In genomic region chr13:89791475-89791874, GRCm38 (mm10) we compare ENCODE assay signal across 21 mouse cellular contexts. TPM values are rescaled to one million over a fixed set of nuclear protein-coding genes. Genes with fewer than 3 reads are reported as not detected.
A peak's percentile ranks its signal among the peaks of the same experiment; 100 is the strongest.
DNase-seq lines count a peak whose midpoint lies in the region; ATAC-seq and TF ChIP-seq lines count a peak whose summit lies in the region.
"Had no signal": no experiment of that assay in that cellular context is flagged by ENCODE, and none has a peak within 500 bp of the region (broad histone marks: within the 10 kb centered on the region; RNA-seq: fewer than 3 reads in every experiment).

No protein-coding gene starts in this region.

- WGBS in kidney, postnatal 0 days, result 54% methylated on average over 5 of the region's 5 CpGs
- WGBS in lung, embryonic 14.5 days, result 27% methylated on average over 5 of the region's 5 CpGs
- WGBS in intestine, embryonic 16.5 days, result 29% methylated on average over 5 of the region's 5 CpGs
- 24% methylated on average over 5 of the region's 5 CpGs for WGBS in stomach, embryonic 16.5 days

- no peaks in the 10 kb centered on the region for H3K9me3 ChIP-seq in kidney, postnatal 0 days (replicated peaks; ENCODE audit: low read length)
- no peaks in the 10 kb centered on the region for H3K9me3 ChIP-seq in lung, embryonic 14.5 days (ENCODE audit: low read depth, low read length)
- no peaks in the 10 kb centered on the region for H3K9me3 ChIP-seq in intestine, embryonic 16.5 days (ENCODE audit: control insufficient read depth, low read length)
- H3K9me3 ChIP-seq in stomach, embryonic 16.5 days (replicated peaks; ENCODE audit: control insufficient read depth, low read length), result no peaks in the 10 kb centered on the region
- H3K9me3 ChIP-seq: embryonic facial prominence, embryonic 13.5 days; forebrain, embryonic 12.5 days; heart, embryonic 15.5 days had no signal

- peak; percentile 20 for DNase-seq in kidney, postnatal 0 days (ENCODE audit: low spot score)
- no peak for DNase-seq in kidney, adult 9 months
- DNase-seq in lung, embryonic 14.5 days, result peak; percentile 40
- DNase-seq in lung, adult 18-20 months, result no peak
- no peak for DNase-seq in gastrocnemius, postnatal 36 days
- DNase-seq in spleen, postnatal 36 days (ENCODE audit: low spot score in 2 of 2), result no peak
- DNase-seq: adrenal gland, adult 2 months; adrenal gland, postnatal 25 days; cerebellum, adult 18-20 months; cerebellum, adult 9-11 months; cerebellum, postnatal 36 days; gastrocnemius, postnatal 10 days; heart, adult 2 months; heart, postnatal 14 days had no signal

- H3K27ac ChIP-seq in kidney, postnatal 0 days, result no peak overlapping the region
- H3K27ac ChIP-seq in lung, embryonic 14.5 days (ENCODE audit: low read depth), result peak overlapping the region; percentile 66
- no peak overlapping the region for H3K27ac ChIP-seq in intestine, embryonic 16.5 days (ENCODE audit: low read length)
- H3K27ac ChIP-seq in stomach, embryonic 16.5 days (ENCODE audit: low read length), result peak overlapping the region; percentile 55; the same call in 1 of the 2 replicates
- H3K27ac ChIP-seq: embryonic facial prominence, embryonic 13.5 days; forebrain, embryonic 12.5 days; heart, adult 2 months; heart, embryonic 15.5 days had no signal

- H3K27me3 ChIP-seq in kidney, postnatal 0 days (ENCODE audit: insufficient read depth, low read length), result no peaks in the 10 kb centered on the region
- no peaks in the 10 kb centered on the region for H3K27me3 ChIP-seq in lung, embryonic 14.5 days (ENCODE audit: insufficient read depth, low read length)
- no peaks in the 10 kb centered on the region for H3K27me3 ChIP-seq in intestine, embryonic 16.5 days (replicated peaks; ENCODE audit: control insufficient read depth, insufficient read depth, low read length)
- H3K27me3 ChIP-seq in stomach, embryonic 16.5 days (ENCODE audit: control insufficient read depth, insufficient read depth, low read length), result no peaks in the 10 kb centered on the region
- H3K27me3 ChIP-seq: embryonic facial prominence, embryonic 13.5 days; forebrain, embryonic 12.5 days; heart, embryonic 15.5 days had no signal

- no peak overlapping the region for H3K4me2 ChIP-seq in kidney, postnatal 0 days (ENCODE audit: low read length)
- H3K4me2 ChIP-seq in lung, embryonic 14.5 days, result no peak overlapping the region
- H3K4me2 ChIP-seq in intestine, embryonic 16.5 days (ENCODE audit: low read depth, low read length), result no peak overlapping the region
- peak overlapping the region; percentile 26; the same call in 1 of the 2 replicates for H3K4me2 ChIP-seq in stomach, embryonic 16.5 days (ENCODE audit: low read depth, low read length)
- H3K4me2 ChIP-seq: embryonic facial prominence, embryonic 13.5 days; forebrain, embryonic 12.5 days; heart, embryonic 11.5 days; heart, embryonic 15.5 days had no signal

- no peak overlapping the region for H3K4me3 ChIP-seq in kidney, postnatal 0 days (replicated peaks; ENCODE audit: low read depth, low read length)
- H3K4me3 ChIP-seq in lung, embryonic 14.5 days (ENCODE audit: low read depth, low read length), result no peak overlapping the region
- H3K4me3 ChIP-seq in intestine, embryonic 16.5 days (ENCODE audit: low read length), result no peak overlapping the region
- H3K4me3 ChIP-seq in stomach, embryonic 16.5 days (replicated peaks; ENCODE audit: low read length), result no peak overlapping the region
- H3K4me3 ChIP-seq: embryonic facial prominence, embryonic 13.5 days; forebrain, embryonic 12.5 days; heart, adult 2 months; heart, embryonic 15.5 days had no signal

- no peak for TF ChIP-seq CTCF in kidney, postnatal 0 days (IDR thresholded peaks at IDR 0.05; ENCODE audit: low read depth)
- TF ChIP-seq CTCF in lung, embryonic 14.5 days (IDR thresholded peaks at IDR 0.05; ENCODE audit: low read depth), result no peak

- no peaks in the 10 kb centered on the region for H3K36me3 ChIP-seq in kidney, postnatal 0 days (ENCODE audit: insufficient read depth, low read length)
- H3K36me3 ChIP-seq in lung, embryonic 14.5 days (ENCODE audit: insufficient read depth), result no peaks in the 10 kb centered on the region
- H3K36me3 ChIP-seq in intestine, embryonic 16.5 days (ENCODE audit: control insufficient read depth, insufficient read depth, low read length), result no peaks in the 10 kb centered on the region
- no peaks in the 10 kb centered on the region for H3K36me3 ChIP-seq in stomach, embryonic 16.5 days (ENCODE audit: control insufficient read depth, insufficient read depth, low read length)
- H3K36me3 ChIP-seq: embryonic facial prominence, embryonic 13.5 days; forebrain, embryonic 12.5 days; heart, embryonic 15.5 days had no signal

- ATAC-seq in kidney, postnatal 0 days (replicated peaks; ENCODE audit: low FRiP score, low read depth), result no peak
- ATAC-seq in lung, embryonic 14.5 days (ENCODE audit: insufficient read depth), result no peak; the same call in 1 of the 2 replicates
- peak; percentile 55; the same call in 1 of the 2 replicates for ATAC-seq in intestine, embryonic 16.5 days
- no peak for ATAC-seq in stomach, embryonic 16.5 days (ENCODE audit: insufficient read depth, low FRiP score)
- ATAC-seq: forebrain, embryonic 16.5 days had no signal

- no peak overlapping the region for H3K9ac ChIP-seq in kidney, postnatal 0 days (ENCODE audit: low read depth, low read length)
- no peak overlapping the region for H3K9ac ChIP-seq in lung, embryonic 14.5 days
- no peak overlapping the region for H3K9ac ChIP-seq in intestine, embryonic 16.5 days (ENCODE audit: low read depth, low read length)
- H3K9ac ChIP-seq in stomach, embryonic 16.5 days (ENCODE audit: low read length), result no peak overlapping the region
- H3K9ac ChIP-seq: embryonic facial prominence, embryonic 13.5 days; forebrain, embryonic 12.5 days; heart, embryonic 15.5 days had no signal

- no peaks in the 10 kb centered on the region for H3K4me1 ChIP-seq in kidney, postnatal 0 days (replicated peaks; ENCODE audit: insufficient read depth, low read length)
- 0 out of 2 replicates have a peak, but pooled peaks cover 10% of the 10 kb centered on the region for H3K4me1 ChIP-seq in lung, embryonic 14.5 days (ENCODE audit: insufficient read depth)
- H3K4me1 ChIP-seq in intestine, embryonic 16.5 days (ENCODE audit: control insufficient read depth, insufficient read depth, low read length), result no peaks in the 10 kb centered on the region
- H3K4me1 ChIP-seq in stomach, embryonic 16.5 days (ENCODE audit: control insufficient read depth, insufficient read depth, low read length), result peaks cover 7% of the 10 kb centered on the region; the same call in 1 of the 2 replicates
- H3K4me1 ChIP-seq: embryonic facial prominence, embryonic 13.5 days; forebrain, embryonic 12.5 days; heart, embryonic 15.5 days had no signal

- intact Hi-C loops in gastrocnemius, postnatal 36 days (cut with DNase I), result no loop called here

RNA-seq across cellular contexts. Expression of gene Vcan, which starts 49.2 kb away (rescaled TPM):
- 36.8 and 37.1 TPM in 2 replicates for polyA plus RNA-seq in kidney, postnatal 0 days (2015; fragmentation: Nextera tagmentation; extraction: Ambion mirVana)
- polyA plus RNA-seq in lung, embryonic 14.5 days (2014; fragmentation: Nextera tagmentation; extraction: Ambion mirVana), result 77.3 and 77.6 TPM in 2 replicates
- polyA plus RNA-seq in intestine, embryonic 16.5 days (2015; fragmentation: Nextera tagmentation; extraction: Ambion mirVana), result 13.3 and 15.6 TPM in 2 replicates
- 28.2 and 28.8 TPM in 2 replicates for polyA plus RNA-seq in stomach, embryonic 16.5 days (2015; fragmentation: Nextera tagmentation; extraction: Ambion mirVana)
- total RNA-seq in gastrocnemius, postnatal 36 days (2021), result 1 to 10 TPM; 3.9 to 6.9 TPM

Comparison
In these comparisons a context has a peak if more than half of its experiments do, and no peak if none do; other contexts are left out.
1. DNase-seq: peak in kidney, postnatal 0 days (single experiment) and lung, embryonic 14.5 days (single experiment); none in kidney, adult 9 months (single experiment), lung, adult 18-20 months (0 of 2), gastrocnemius, postnatal 36 days (0 of 2) and spleen, postnatal 36 days (0 of 2).
2. H3K27ac ChIP-seq: peak in lung, embryonic 14.5 days (single experiment) and stomach, embryonic 16.5 days (single experiment); none in kidney, postnatal 0 days (single experiment) and intestine, embryonic 16.5 days (single experiment).